Comparison of ENCODE assay signal across 8 mouse cellular contexts in genomic region chr9:20901466-20902173, GRCm38 (mm10). TPM values are rescaled to one million over a fixed set of nuclear protein-coding genes. Genes with fewer than 3 reads are reported as not detected.
DNase-seq lines count a peak whose midpoint lies in the region; ATAC-seq and TF ChIP-seq lines count a peak whose summit lies in the region.

No protein-coding gene starts in this region.

- no peak overlapping the region for H3K27ac ChIP-seq in layer of hippocampus, adult 2 months

- peak; percentile 54 for ATAC-seq in granulocyte monocyte progenitor cell, adult 5-6 weeks (replicated peaks; ENCODE audit: poor library complexity, severe bottlenecking)
- ATAC-seq in monocyte, adult 5-6 weeks (replicated peaks; ENCODE audit: insufficient number of reproducible peaks, low FRiP score, low TSS enrichment, poor library complexity, severe bottlenecking) = 0 out of 2 replicates have a peak, but pooled peaks have one; percentile 24

- peak; percentile 82 for TF ChIP-seq CTCF in layer of hippocampus, adult 2 months (conservative IDR thresholded peaks at IDR 0.05)

- intact Hi-C loops in left cerebral cortex, postnatal 4 days (cut with DNase I) = loop anchor here (5.0 kb wide), 1 partner anchor 96 kb away; no protein-coding TSS in a partner anchor

- no peak overlapping the region for H3K4me3 ChIP-seq in layer of hippocampus, adult 2 months

- peak in 1 of 2 experiments; percentile 49 for DNase-seq in layer of hippocampus, adult 2 months (ENCODE audit: low spot score in 2 of 2)
- DNase-seq in layer of hippocampus, postnatal 10 days (ENCODE audit: low spot score in 2 of 2) = no peak
- peak; percentile 50 for DNase-seq in Muller cell, postnatal 12 days (ENCODE audit: inconsistent ontology term)
- DNase-seq in kidney, postnatal 36 days = peak; percentile 53 to 70
- no peak for DNase-seq in urinary bladder, postnatal 36 days (ENCODE audit: low spot score in 2 of 2)
- no peak for DNase-seq in left cerebral cortex, postnatal 4 days

RNA-seq across cellular contexts. Expression of gene Eif3g, which starts 3.2 kb away (rescaled TPM):
- 100 to 1,000 TPM; 122 to 131 TPM for total RNA-seq in layer of hippocampus, adult 2 months (2021)
- total RNA-seq in layer of hippocampus, postnatal 10 days (2021) = 100 to 1,000 TPM; 137 to 144 TPM
- total RNA-seq in granulocyte monocyte progenitor cell, adult 5-6 weeks (2014; fragmentation: Nextera tagmentation) = 224 and 262 TPM in 2 replicates
- 187 and 207 TPM in 2 replicates for total RNA-seq in granulocyte monocyte progenitor cell, adult 5-6 weeks (2017)
- 87.5 to 120 TPM (median 97.3 TPM) in 3 replicates for total RNA-seq in monocyte, adult 5-6 weeks (2017)
- 100 to 1,000 TPM; 144 to 147 TPM for total RNA-seq in left cerebral cortex, postnatal 4 days (2021)

RNA-seq across cellular contexts. Expression of gene Ppan, which starts 13.6 kb away (rescaled TPM):
- 10 to 100 TPM; 27.5 to 27.6 TPM for total RNA-seq in layer of hippocampus, adult 2 months (2021)
- 10 to 100 TPM; 28.9 to 35.8 TPM for total RNA-seq in layer of hippocampus, postnatal 10 days (2021)
- total RNA-seq in granulocyte monocyte progenitor cell, adult 5-6 weeks (2014; fragmentation: Nextera tagmentation) = 88.0 and 115 TPM in 2 replicates
- total RNA-seq in granulocyte monocyte progenitor cell, adult 5-6 weeks (2017) = 172 and 173 TPM in 2 replicates
- total RNA-seq in monocyte, adult 5-6 weeks (2017) = 24.4 to 44.1 TPM (median 26.9 TPM) in 3 replicates
- total RNA-seq in left cerebral cortex, postnatal 4 days (2021) = 10 to 100 TPM; 37.9 to 43.0 TPM

RNA-seq across cellular contexts. Expression of gene Angptl6, which starts 22.1 kb away (rescaled TPM):
- 10 to 100 TPM in 1 of 2 experiments, 1 to 10 TPM in 1; 8.9 to 10.3 TPM for total RNA-seq in layer of hippocampus, adult 2 months (2021)
- total RNA-seq in layer of hippocampus, postnatal 10 days (2021) = 10 to 100 TPM; 10.4 to 12.8 TPM
- total RNA-seq in granulocyte monocyte progenitor cell, adult 5-6 weeks (2014; fragmentation: Nextera tagmentation) = 1.5 and 2.5 TPM in 2 replicates
- total RNA-seq in granulocyte monocyte progenitor cell, adult 5-6 weeks (2017) = 0.52 and 1.4 TPM in 2 replicates
- total RNA-seq in monocyte, adult 5-6 weeks (2017) = 0.49 to 0.57 TPM in 2 of 3 replicates, not detected in the other
- total RNA-seq in left cerebral cortex, postnatal 4 days (2021) = 10 to 100 TPM in 1 of 2 experiments, 1 to 10 TPM in 1; 9.9 to 10.9 TPM

RNA-seq across cellular contexts. Expression of gene A230050P20Rik, which starts 33.2 kb away (rescaled TPM):
- total RNA-seq in layer of hippocampus, adult 2 months (2021) = 10 to 100 TPM; 77.6 to 85.9 TPM
- 10 to 100 TPM; 48.2 to 55.5 TPM for total RNA-seq in layer of hippocampus, postnatal 10 days (2021)
- 13.8 and 44.1 TPM in 2 replicates for total RNA-seq in granulocyte monocyte progenitor cell, adult 5-6 weeks (2014; fragmentation: Nextera tagmentation)
- total RNA-seq in granulocyte monocyte progenitor cell, adult 5-6 weeks (2017) = 14.4 and 16.1 TPM in 2 replicates
- total RNA-seq in monocyte, adult 5-6 weeks (2017) = 5.2 to 12.0 TPM (median 11.8 TPM) in 3 replicates
- total RNA-seq in left cerebral cortex, postnatal 4 days (2021) = 10 to 100 TPM; 33.3 to 42.2 TPM

RNA-seq across cellular contexts. Expression of gene Dnmt1, which starts 58.1 kb away (rescaled TPM):
- total RNA-seq in layer of hippocampus, adult 2 months (2021) = 10 to 100 TPM; 34.5 to 36.2 TPM
- total RNA-seq in layer of hippocampus, postnatal 10 days (2021) = 10 to 100 TPM; 47.4 to 52.1 TPM
- 172 and 204 TPM in 2 replicates for total RNA-seq in granulocyte monocyte progenitor cell, adult 5-6 weeks (2014; fragmentation: Nextera tagmentation)
- total RNA-seq in granulocyte monocyte progenitor cell, adult 5-6 weeks (2017) = 244 and 247 TPM in 2 replicates
- total RNA-seq in monocyte, adult 5-6 weeks (2017) = 44.6 to 108 TPM (median 56.9 TPM) in 3 replicates
- total RNA-seq in left cerebral cortex, postnatal 4 days (2021) = 10 to 100 TPM; 86.1 to 88.5 TPM

Comparison
In these comparisons a context has a peak if more than half of its experiments do, and no peak if none do; other contexts are left out.
1. DNase-seq: peak in Muller cell, postnatal 12 days (single experiment) and kidney, postnatal 36 days (2 of 2); none in layer of hippocampus, postnatal 10 days (0 of 2), urinary bladder, postnatal 36 days (0 of 2) and left cerebral cortex, postnatal 4 days (single experiment).